Mouse (Mus musculus) MEL (cell line): ENCODE measurements around the gene Prcd. TPM values are rescaled to one million over a fixed set of nuclear protein-coding genes. Genes with fewer than 3 reads are reported as not detected.

Experiments
- DNase-seq: peaks from one replicate; pipeline ENCODE4 v3.0.0; 2011; ENCODE audit warnings: low read depth, low spot score
- H3K27ac ChIP-seq: 2 replicates; pipeline ENCODE4 v1.5.1; 2012; ENCODE audit warnings: low read depth, mild to moderate bottlenecking, control low read depth, low read length, moderate library complexity; ENCODE audit not compliant: control insufficient read depth
- H3K27me3 ChIP-seq, 2 experiments: fragments of 150-350 bp in 1 of 2; sonication (generic) in 1 of 2; 2 replicates each; pipeline ENCODE4 v1.6.1; 2012; ENCODE audit warnings: low read length in 2 of 2, mild to moderate bottlenecking in 2 of 2, improper control_type of control experiment in 1 of 2, moderate library complexity in 1 of 2; ENCODE audit not compliant: insufficient read depth in 2 of 2, control insufficient read depth in 1 of 2
- H3K36me3 ChIP-seq, 2 experiments: 2 replicates each; pipeline ENCODE4 v1.6.1; 2012 to 2014; ENCODE audit warnings: low read length in 2 of 2, improper control_type of control experiment in 1 of 2, inconsistent platforms in 1 of 2, mild to moderate bottlenecking in 1 of 2; ENCODE audit not compliant: insufficient read depth in 2 of 2, control insufficient read depth in 1 of 2
- H3K4me1 ChIP-seq, 2 experiments: fragments of 150-350 bp in 1 of 2; sonication (generic) in 1 of 2; 2 replicates each; pipeline ENCODE4 v1.6.1; 2012; ENCODE audit warnings: low read length in 2 of 2, improper control_type of control experiment in 1 of 2, mild to moderate bottlenecking in 1 of 2; ENCODE audit not compliant: insufficient read depth in 2 of 2, control insufficient read depth in 1 of 2
- H3K4me3 ChIP-seq, 2 experiments: fragments of 150-350 bp in 1 of 2; sonication (generic) in 1 of 2; 2 replicates each; pipeline ENCODE4 v1.5.1; 2012; ENCODE audit warnings: low read depth in 2 of 2, low read length in 2 of 2, mild to moderate bottlenecking in 2 of 2, moderate library complexity in 2 of 2, control low read depth in 1 of 2, improper control_type of control experiment in 1 of 2; ENCODE audit not compliant: control insufficient read depth in 1 of 2, insufficient read depth in 1 of 2
- H3K79me2 ChIP-seq: 2 replicates; pipeline ENCODE4 v1.6.1; 2012; ENCODE audit warnings: mild to moderate bottlenecking, low read length, moderate library complexity; ENCODE audit not compliant: control insufficient read depth, poor library complexity, insufficient read depth
- H3K9ac ChIP-seq: 2 replicates; pipeline ENCODE4 v1.6.1; 2012; ENCODE audit warnings: low read depth, mild to moderate bottlenecking, control low read depth, low read length, moderate library complexity; ENCODE audit not compliant: control insufficient read depth, poor library complexity, severe bottlenecking
- H3K9me3 ChIP-seq: fragments of 150-350 bp; sonication (generic); replicated peaks from 2 replicates; pipeline ENCODE4 v1.6.1; 2012; ENCODE audit warnings: mild to moderate bottlenecking, low read length, improper control_type of control experiment, moderate library complexity; ENCODE audit not compliant: insufficient read depth
- CHD1 ChIP-seq: IDR thresholded peaks from 2 replicates; pipeline ENCODE4 v1.6.1; 2012; ENCODE audit warnings: low read depth, mild to moderate bottlenecking, inconsistent platforms, low read length, improper control_type of control experiment
- CTCF ChIP-seq, 3 experiments: IDR thresholded peaks in 2 of 3; conservative IDR thresholded peaks in 1 of 3; 2 replicates each; pipeline ENCODE4 v1.5.1; 2011 to 2012; ENCODE audit warnings: low read length in 3 of 3, low read depth in 2 of 3, mild to moderate bottlenecking in 2 of 3, improper control_type of control experiment in 1 of 3, inconsistent platforms in 1 of 3, mixed read lengths in 1 of 3, moderate library complexity in 1 of 3; ENCODE audit not compliant: control insufficient read depth in 1 of 3, insufficient read depth in 1 of 3, poor library complexity in 1 of 3, severe bottlenecking in 1 of 3
- E2F4 ChIP-seq: IDR thresholded peaks from 2 replicates; pipeline ENCODE4 v1.6.1; 2011; ENCODE audit warnings: low read depth, low read length, improper control_type of control experiment, borderline replicate concordance
- ELF1 ChIP-seq: IDR thresholded peaks from 2 replicates; pipeline ENCODE4 v1.6.1; 2014; ENCODE audit warnings: low read depth, mild to moderate bottlenecking, inconsistent platforms, low read length, improper control_type of control experiment, moderate library complexity
- EP300 ChIP-seq, 2 experiments: IDR thresholded peaks; 2 replicates each; pipeline ENCODE4 v1.6.1; 2011; ENCODE audit warnings: improper control_type of control experiment in 2 of 2, low read length in 2 of 2, low read depth in 1 of 2, mild to moderate bottlenecking in 1 of 2
- GABPA ChIP-seq: IDR thresholded peaks from 2 replicates; pipeline ENCODE4 v1.6.1; 2012; ENCODE audit warnings: low read depth, mild to moderate bottlenecking, inconsistent platforms, low read length, improper control_type of control experiment, moderate library complexity
- GATA1 ChIP-seq: IDR thresholded peaks from 2 replicates; pipeline ENCODE4 v1.6.1; 2011; ENCODE audit warnings: low read depth, low read length, improper control_type of control experiment
- JUND ChIP-seq: IDR thresholded peaks from 2 replicates; pipeline ENCODE4 v1.6.1; 2011; ENCODE audit warnings: low read depth, mild to moderate bottlenecking, improper control_type of control experiment, low read length
- KAT2A ChIP-seq: conservative IDR thresholded peaks from 2 replicates; pipeline ENCODE4 v1.6.1; 2012; ENCODE audit warnings: low read depth, low read length, improper control_type of control experiment, inconsistent platforms
- MAFK ChIP-seq: IDR thresholded peaks from 2 replicates; pipeline ENCODE4 v1.6.1; 2011; ENCODE audit warnings: low read depth, mild to moderate bottlenecking, low read length, improper control_type of control experiment, borderline replicate concordance
- MAZ ChIP-seq: IDR thresholded peaks from 2 replicates; pipeline ENCODE4 v1.6.1; 2012; ENCODE audit warnings: low read depth, mild to moderate bottlenecking, inconsistent platforms, low read length, improper control_type of control experiment
- MEF2A ChIP-seq: IDR thresholded peaks from 2 replicates; pipeline ENCODE4 v1.6.1; 2014; ENCODE audit warnings: low read depth, mild to moderate bottlenecking, inconsistent platforms, low read length, improper control_type of control experiment; ENCODE audit not compliant: poor library complexity, insufficient replicate concordance, severe bottlenecking; ENCODE audit errors: extremely low read depth
- MYB ChIP-seq: IDR thresholded peaks from 2 replicates; pipeline ENCODE4 v1.6.1; 2011; ENCODE audit warnings: mild to moderate bottlenecking, low read depth, low read length, improper control_type of control experiment
- MYC ChIP-seq: IDR thresholded peaks from 2 replicates; pipeline ENCODE4 v1.6.1; 2011; ENCODE audit warnings: low read depth, mild to moderate bottlenecking, low read length, improper control_type of control experiment, moderate library complexity
- NRF1 ChIP-seq: IDR thresholded peaks from 2 replicates; pipeline ENCODE4 v1.6.1; 2014; ENCODE audit warnings: low read depth, mild to moderate bottlenecking, inconsistent platforms, low read length, improper control_type of control experiment, moderate library complexity; ENCODE audit not compliant: poor library complexity, insufficient read depth, severe bottlenecking
- POLR2A ChIP-seq, 2 experiments: IDR thresholded peaks; 2 replicates each; pipeline ENCODE4 v1.6.1; 2011 to 2012; ENCODE audit warnings: low read length in 2 of 2, mild to moderate bottlenecking in 2 of 2, control low read depth in 1 of 2, improper control_type of control experiment in 1 of 2, low read depth in 1 of 2, moderate library complexity in 1 of 2; ENCODE audit not compliant: control insufficient read depth in 1 of 2, insufficient read depth in 1 of 2, poor library complexity in 1 of 2
- RCOR1 ChIP-seq: IDR thresholded peaks from 2 replicates; pipeline ENCODE4 v1.6.1; 2012; ENCODE audit warnings: low read depth, mild to moderate bottlenecking, inconsistent platforms, low read length, improper control_type of control experiment
- SIN3A ChIP-seq: IDR thresholded peaks from 2 replicates; pipeline ENCODE4 v1.6.1; 2012; ENCODE audit warnings: low read length, improper control_type of control experiment, inconsistent platforms
- TAL1 ChIP-seq: IDR thresholded peaks from 2 replicates; pipeline ENCODE4 v1.6.1; 2012; ENCODE audit warnings: mild to moderate bottlenecking, inconsistent platforms, low read length, moderate library complexity, mixed read lengths
- TBP ChIP-seq: IDR thresholded peaks from 2 replicates; pipeline ENCODE4 v1.8.0; 2011; ENCODE audit warnings: low read depth, low read length, improper control_type of control experiment
- ZMIZ1 ChIP-seq: IDR thresholded peaks from 2 replicates; pipeline ENCODE4 v1.6.1; 2012; ENCODE audit warnings: low read depth, mild to moderate bottlenecking, inconsistent platforms, low read length, improper control_type of control experiment, moderate library complexity
- polyA plus RNA-seq, 2 experiments: library from polyadenylated mRNA; stranded (reverse) in 1 of 2; unstranded in 1 of 2; fragments of >175 nt in 1 of 2; fragments of >200 nt in 1 of 2; gene quantifications; 2 replicates each; pipeline versions ENCODE4 v1.2.1 to v1.2.4; 2012; ENCODE audit warnings: low replicate concordance in 2 of 2, low read depth in 1 of 2; ENCODE audit not compliant: insufficient read length in 2 of 2, insufficient read depth in 1 of 2, missing spikeins in 1 of 2
- total RNA-seq: library from RNA; depleted of rRNA; stranded (reverse); fragments of 300-350 nt; gene quantifications from 2 replicates; pipeline ENCODE4 v1.2.3, GENCODE M21; 2012

Gene Prcd
- total and polyA plus RNA-seq, 3 experiments, result 44.4 to 72.2 TPM; not detected in 1

DNA sequence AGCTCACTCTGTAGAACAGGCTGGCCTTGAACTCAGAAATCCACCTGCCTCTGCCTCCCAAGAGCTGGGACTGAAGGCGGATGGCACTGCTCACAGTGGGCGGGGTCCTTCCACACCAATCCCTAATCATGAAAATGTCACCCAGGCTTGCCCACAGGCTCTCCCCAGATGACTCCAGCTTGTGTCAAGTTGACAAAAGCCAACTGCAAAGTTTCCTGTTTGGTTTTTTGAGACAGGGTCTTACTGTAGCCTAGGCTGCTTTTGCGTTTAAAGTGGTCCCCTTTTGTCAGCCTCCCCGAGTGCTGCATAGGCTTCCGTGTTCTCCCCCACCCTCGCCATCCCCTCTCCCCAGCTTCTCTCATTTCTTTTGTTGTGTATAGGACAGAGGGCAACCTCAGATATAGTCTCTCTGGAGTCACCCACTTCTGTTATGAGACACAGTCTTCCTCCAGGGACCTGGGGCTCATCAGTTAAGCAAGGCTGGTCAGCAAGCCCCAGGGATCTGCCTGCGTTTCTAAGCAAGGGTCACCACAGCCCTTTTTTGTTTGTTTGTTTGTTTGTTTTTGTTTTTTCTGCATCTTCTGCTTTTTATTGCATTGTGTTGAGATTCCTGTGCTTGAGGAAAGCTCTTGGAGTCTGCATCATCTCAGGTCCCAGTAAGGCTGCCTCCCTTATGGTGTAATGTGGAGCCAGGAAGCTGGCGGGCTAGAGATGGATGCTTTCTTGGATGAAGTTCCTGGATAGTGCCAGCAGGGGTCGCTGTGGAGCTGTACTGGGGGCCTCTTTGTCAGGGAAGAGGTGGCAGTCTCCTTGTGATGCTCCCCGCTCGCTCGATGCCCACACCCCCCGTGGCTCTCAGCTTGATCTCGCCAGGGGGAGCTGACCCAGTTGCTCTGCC is 10.4 kb upstream of the Prcd start (continued):
- TF ChIP-seq CTCF (IDR thresholded peaks at IDR 0.05 in 2 of 3, conservative IDR thresholded peaks at IDR 0.05 in 1 of 3; ENCODE audit: control insufficient read depth in 1 of 3, insufficient read depth in 1 of 3, low read depth in 2 of 3, low read length in 3 of 3, poor library complexity in 1 of 3, severe bottlenecking in 1 of 3), result peak; percentile 94 to 99 (median 99)
- TF ChIP-seq CHD1, result no peak
- no peak for TF ChIP-seq KAT2A
- TF ChIP-seq RCOR1, result no peak

DNA sequence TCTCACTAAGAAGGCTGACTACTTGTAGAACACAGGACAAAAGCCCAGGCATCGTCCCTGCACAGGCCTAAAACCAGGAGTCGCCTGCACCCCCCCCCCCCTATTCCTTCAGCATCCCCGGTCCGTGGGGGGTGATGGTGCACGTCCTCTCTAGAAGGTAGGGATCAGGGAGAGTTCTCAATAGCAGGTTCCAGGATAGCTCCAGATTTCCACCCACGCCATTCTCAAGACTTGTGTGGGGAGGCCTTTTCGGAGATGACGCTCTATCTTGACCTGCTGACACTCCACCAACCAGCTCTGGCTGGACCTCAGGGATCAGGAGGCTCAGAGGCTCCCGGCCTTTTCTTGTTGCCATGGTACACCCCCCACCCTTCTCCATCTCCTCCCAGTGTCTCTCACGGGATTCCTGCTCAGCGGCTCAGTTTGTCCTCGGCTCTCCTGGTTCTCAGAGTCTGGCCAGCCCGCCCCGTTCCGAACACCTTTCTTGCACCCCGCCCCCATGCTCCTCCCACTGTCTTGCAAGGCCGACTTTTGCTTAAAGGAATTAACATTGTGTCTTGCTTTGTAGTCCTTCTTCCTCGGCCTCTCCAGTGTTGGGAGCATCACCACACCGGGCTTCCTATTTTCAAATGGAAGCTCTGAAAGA is 9.6 kb upstream of the Prcd start:
- peaks cover 0 to 12% of the 10 kb centered on the region in 2 experiments; a peak in 2 of 4 replicates for H3K36me3 ChIP-seq
- H3K27ac ChIP-seq, result no peak overlapping the region
- peaks cover 0 to 9% of the 10 kb centered on the region in 2 experiments; a peak in 3 of 4 replicates for H3K4me1 ChIP-seq
- no peak overlapping the region for H3K4me3 ChIP-seq
- TF ChIP-seq NRF1 (no peak), GATA1 (no peak), JUND (no peak), MYC (no peak), RCOR1 (no peak), GABPA (no peak), MAFK (no peak), POLR2A (IDR thresholded peaks at IDR 0.05; ENCODE audit: control insufficient read depth in 1 of 2, insufficient read depth in 1 of 2, low read depth in 1 of 2, low read length in 2 of 2, poor library complexity in 1 of 2) (no peak), EP300 (IDR thresholded peaks at IDR 0.05; ENCODE audit: low read depth in 1 of 2, low read length in 2 of 2) (no peak), ELF1 (no peak), TAL1 (no peak), ZMIZ1 (no peak), TBP (no peak), MYB (no peak), E2F4 (no peak), SIN3A (no peak), MAZ (no peak), MEF2A (no peak)
- H3K79me2 ChIP-seq, result no peaks in the 10 kb centered on the region
- H3K27me3 ChIP-seq, result no peaks in the 10 kb centered on the region
- H3K9ac ChIP-seq, result no peak overlapping the region
- H3K9me3 ChIP-seq, result no peaks in the 10 kb centered on the region
- DNase-seq, result no peak
